ENCODE assay signal across 30 mouse cellular contexts in genomic region chr14:97944643-97945268, GRCm38 (mm10).
A peak's percentile ranks its signal among the peaks of the same experiment; 100 is the strongest.
DNase-seq lines count a peak whose midpoint lies in the region; ATAC-seq and TF ChIP-seq lines count a peak whose summit lies in the region.
"Had no signal": no experiment of that assay in that cellular context is flagged by ENCODE, and none has a peak within 500 bp of the region (broad histone marks: within the 10 kb centered on the region; RNA-seq: fewer than 3 reads in every experiment).

No protein-coding gene starts in this region.

- no peaks in the 10 kb centered on the region for H3K27me3 ChIP-seq in forebrain, embryonic 11.5 days (ENCODE audit: control insufficient read depth, insufficient read depth, low read length)
- H3K27me3 ChIP-seq in forebrain, embryonic 10.5 days (ENCODE audit: poor library complexity, severe bottlenecking), result no peaks in the 10 kb centered on the region
- no peaks in the 10 kb centered on the region for H3K27me3 ChIP-seq in midbrain, embryonic 14.5 days (ENCODE audit: control insufficient read depth, insufficient read depth, low read length)
- no peaks in the 10 kb centered on the region for H3K27me3 ChIP-seq in midbrain, embryonic 15.5 days (replicated peaks)
- no peaks in the 10 kb centered on the region for H3K27me3 ChIP-seq in forebrain, embryonic 15.5 days
- H3K27me3 ChIP-seq in hindbrain, postnatal 0 days (ENCODE audit: insufficient read depth, low read length), result no peaks in the 10 kb centered on the region
- H3K27me3 ChIP-seq: CH12.LX; embryonic facial prominence, embryonic 13.5 days; limb, embryonic 15.5 days; liver, embryonic 13.5 days; megakaryocyte, embryonic 14.5 days had no signal

- H3K4me1 ChIP-seq in forebrain, embryonic 11.5 days (replicated peaks; ENCODE audit: control insufficient read depth, insufficient read depth, low read length), result no peaks in the 10 kb centered on the region; the same call in 1 of the 2 replicates
- peaks cover 13% of the 10 kb centered on the region; the same call in 1 of the 2 replicates for H3K4me1 ChIP-seq in forebrain, embryonic 10.5 days
- no peaks in the 10 kb centered on the region for H3K4me1 ChIP-seq in midbrain, embryonic 14.5 days (ENCODE audit: control insufficient read depth, insufficient read depth, low read length)
- no peaks in the 10 kb centered on the region; the same call in 1 of the 2 replicates for H3K4me1 ChIP-seq in midbrain, embryonic 15.5 days
- H3K4me1 ChIP-seq in forebrain, embryonic 15.5 days, result peaks cover 5% of the 10 kb centered on the region
- H3K4me1 ChIP-seq in hindbrain, postnatal 0 days (ENCODE audit: insufficient read depth, low read length), result no peaks in the 10 kb centered on the region
- H3K4me1 ChIP-seq: embryonic facial prominence, embryonic 13.5 days; limb, embryonic 15.5 days; liver, embryonic 13.5 days; megakaryocyte, embryonic 14.5 days had no signal

- 0 out of 2 replicates have a peak, but pooled peaks have one; percentile 64 for ATAC-seq in forebrain, embryonic 11.5 days (replicated peaks; ENCODE audit: low FRiP score)
- no peak for ATAC-seq in midbrain, embryonic 14.5 days (ENCODE audit: low FRiP score, low TSS enrichment)
- ATAC-seq in midbrain, embryonic 15.5 days (replicated peaks), result no peak
- peak; percentile 74; the same call in 1 of the 2 replicates for ATAC-seq in forebrain, embryonic 15.5 days (replicated peaks)
- ATAC-seq in hindbrain, postnatal 0 days, result no peak
- ATAC-seq: intestine, postnatal 0 days; lung, postnatal 0 days had no signal

- no peak overlapping the region for H3K9ac ChIP-seq in forebrain, embryonic 11.5 days (ENCODE audit: low read length)
- H3K9ac ChIP-seq in midbrain, embryonic 14.5 days (replicated peaks; ENCODE audit: low read length), result no peak overlapping the region
- no peak overlapping the region for H3K9ac ChIP-seq in midbrain, embryonic 15.5 days
- no peak overlapping the region for H3K9ac ChIP-seq in forebrain, embryonic 15.5 days (replicated peaks)
- H3K9ac ChIP-seq in hindbrain, postnatal 0 days (replicated peaks; ENCODE audit: low read length), result no peak overlapping the region
- H3K9ac ChIP-seq: embryonic facial prominence, embryonic 13.5 days; limb, embryonic 15.5 days; liver, embryonic 13.5 days had no signal

- 57% methylated on average over 9 of the region's 9 CpGs for WGBS in forebrain, embryonic 11.5 days
- WGBS in forebrain, embryonic 10.5 days, result 66% methylated on average over 9 of the region's 9 CpGs
- 31% methylated on average over 9 of the region's 9 CpGs for WGBS in midbrain, embryonic 14.5 days
- 32% methylated on average over 9 of the region's 9 CpGs for WGBS in midbrain, embryonic 15.5 days
- 25% methylated on average over 9 of the region's 9 CpGs for WGBS in forebrain, embryonic 15.5 days
- WGBS in hindbrain, postnatal 0 days, result 36% methylated on average over 9 of the region's 9 CpGs

- H3K9me3 ChIP-seq in forebrain, embryonic 11.5 days (ENCODE audit: control insufficient read depth, low read length), result no peaks in the 10 kb centered on the region
- no peaks in the 10 kb centered on the region for H3K9me3 ChIP-seq in forebrain, embryonic 10.5 days
- no peaks in the 10 kb centered on the region for H3K9me3 ChIP-seq in midbrain, embryonic 14.5 days (ENCODE audit: control insufficient read depth, low read length)
- no peaks in the 10 kb centered on the region for H3K9me3 ChIP-seq in midbrain, embryonic 15.5 days
- H3K9me3 ChIP-seq in forebrain, embryonic 15.5 days, result no peaks in the 10 kb centered on the region
- no peaks in the 10 kb centered on the region for H3K9me3 ChIP-seq in hindbrain, postnatal 0 days (ENCODE audit: low read length)
- H3K9me3 ChIP-seq: embryonic facial prominence, embryonic 13.5 days; limb, embryonic 10.5 days; limb, embryonic 15.5 days; liver, embryonic 13.5 days; megakaryocyte, embryonic 14.5 days had no signal

- intact Hi-C loops in left cerebral cortex, postnatal 14 days (cut with DNase I), result no loop called here

- TF ChIP-seq CTCF in hindbrain, postnatal 0 days (IDR thresholded peaks at IDR 0.05; ENCODE audit: low read depth), result no peak

- no peak overlapping the region for H3K27ac ChIP-seq in forebrain, embryonic 11.5 days (ENCODE audit: low read depth, low read length)
- H3K27ac ChIP-seq in forebrain, embryonic 10.5 days, result no peak overlapping the region
- H3K27ac ChIP-seq in midbrain, embryonic 14.5 days (replicated peaks; ENCODE audit: low read depth, low read length), result no peak overlapping the region
- no peak overlapping the region for H3K27ac ChIP-seq in midbrain, embryonic 15.5 days
- no peak overlapping the region for H3K27ac ChIP-seq in forebrain, embryonic 15.5 days (replicated peaks)
- H3K27ac ChIP-seq in hindbrain, postnatal 0 days, result no peak overlapping the region
- H3K27ac ChIP-seq: embryonic facial prominence, embryonic 13.5 days; limb, embryonic 10.5 days; limb, embryonic 15.5 days; liver, embryonic 13.5 days had no signal

- no peaks in the 10 kb centered on the region for H3K36me3 ChIP-seq in forebrain, embryonic 11.5 days (ENCODE audit: control insufficient read depth, insufficient read depth, low read length)
- peaks cover 8% of the 10 kb centered on the region; the same call in 1 of the 2 replicates for H3K36me3 ChIP-seq in forebrain, embryonic 10.5 days (replicated peaks)
- H3K36me3 ChIP-seq in midbrain, embryonic 14.5 days (ENCODE audit: control insufficient read depth, insufficient read depth, low read length), result no peaks in the 10 kb centered on the region
- no peaks in the 10 kb centered on the region for H3K36me3 ChIP-seq in midbrain, embryonic 15.5 days (replicated peaks)
- H3K36me3 ChIP-seq in forebrain, embryonic 15.5 days, result no peaks in the 10 kb centered on the region
- no peaks in the 10 kb centered on the region for H3K36me3 ChIP-seq in hindbrain, postnatal 0 days (ENCODE audit: insufficient read depth, low read length)
- H3K36me3 ChIP-seq: embryonic facial prominence, embryonic 13.5 days; limb, embryonic 10.5 days; limb, embryonic 15.5 days; liver, embryonic 13.5 days had no signal

- DNase-seq in forebrain, embryonic 11.5 days (ENCODE audit: low spot score), result no peak
- DNase-seq in forebrain, embryonic 10.5 days (ENCODE audit: extremely low spot score, low spot score), result no peak
- DNase-seq in midbrain, embryonic 14.5 days, result peak; percentile 32
- DNase-seq in hindbrain, postnatal 0 days (ENCODE audit: low spot score), result peak; percentile 9
- DNase-seq in testis, postnatal 10 days (ENCODE audit: low spot score), result no peak
- no peak for DNase-seq in left cerebral cortex, postnatal 14 days (ENCODE audit: low spot score in 2 of 2)
- DNase-seq: adrenal gland, postnatal 10 days; cerebellum, adult 11 months; cerebellum, adult 9-11 months; gastrocnemius, postnatal 14 days; heart, adult 18-20 months; heart, postnatal 36 days; kidney, adult 9 months; kidney, postnatal 10 days; layer of hippocampus, postnatal 36 days; liver, embryonic 13.5 days; lung, adult 18-20 months; lung, postnatal 4 days; right cerebral cortex, postnatal 4 days; thymus, postnatal 4 days had no signal

- H3K4me2 ChIP-seq in forebrain, embryonic 11.5 days (ENCODE audit: low read depth, low read length, severe bottlenecking), result no peak overlapping the region
- 0 out of 2 replicates have a peak overlapping the region, but pooled peaks have one; percentile 6 for H3K4me2 ChIP-seq in midbrain, embryonic 14.5 days (ENCODE audit: low read length)
- H3K4me2 ChIP-seq in midbrain, embryonic 15.5 days, result no peak overlapping the region
- no peak overlapping the region for H3K4me2 ChIP-seq in forebrain, embryonic 15.5 days (replicated peaks)
- H3K4me2 ChIP-seq in hindbrain, postnatal 0 days (ENCODE audit: low read depth, low read length), result 0 out of 2 replicates have a peak overlapping the region, but pooled peaks have one; percentile 3
- H3K4me2 ChIP-seq: embryonic facial prominence, embryonic 13.5 days; heart, embryonic 11.5 days; limb, embryonic 15.5 days; liver, embryonic 13.5 days had no signal

- no peak overlapping the region for H3K4me3 ChIP-seq in forebrain, embryonic 11.5 days (ENCODE audit: low read depth, low read length)
- H3K4me3 ChIP-seq in forebrain, embryonic 10.5 days, result no peak overlapping the region
- no peak overlapping the region for H3K4me3 ChIP-seq in midbrain, embryonic 14.5 days (replicated peaks; ENCODE audit: low read depth, low read length)
- H3K4me3 ChIP-seq in midbrain, embryonic 15.5 days, result no peak overlapping the region
- no peak overlapping the region for H3K4me3 ChIP-seq in forebrain, embryonic 15.5 days
- H3K4me3 ChIP-seq in hindbrain, postnatal 0 days (ENCODE audit: low read length), result no peak overlapping the region
- H3K4me3 ChIP-seq: embryonic facial prominence, embryonic 13.5 days; limb, embryonic 10.5 days; limb, embryonic 15.5 days; liver, embryonic 13.5 days; megakaryocyte, embryonic 14.5 days had no signal

Comparison
In these comparisons a context has a peak if more than half of its experiments do, and no peak if none do; other contexts are left out.
1. H3K4me2 ChIP-seq: peak in midbrain, embryonic 14.5 days (single experiment) and hindbrain, postnatal 0 days (single experiment); none in forebrain, embryonic 11.5 days (single experiment), midbrain, embryonic 15.5 days (single experiment) and forebrain, embryonic 15.5 days (single experiment).
2. ATAC-seq: peak in forebrain, embryonic 11.5 days (single experiment) and forebrain, embryonic 15.5 days (single experiment); none in midbrain, embryonic 14.5 days (single experiment), midbrain, embryonic 15.5 days (single experiment) and hindbrain, postnatal 0 days (single experiment).
3. DNase-seq: peak in midbrain, embryonic 14.5 days (single experiment) and hindbrain, postnatal 0 days (single experiment); none in forebrain, embryonic 11.5 days (single experiment), forebrain, embryonic 10.5 days (single experiment), testis, postnatal 10 days (single experiment) and left cerebral cortex, postnatal 14 days (0 of 2).